Mouse (Mus musculus) embryonic fibroblast, embryonic 13.5 days (primary cell): ENCODE measurements around the gene Mmd2.

Experiments used
- CTCF ChIP-seq: IDR thresholded peaks from 2 replicates; pipeline ENCODE4 v1.5.1; 2011; ENCODE audit warnings: mild to moderate bottlenecking, control low read depth, low read length, moderate library complexity, borderline replicate concordance; ENCODE audit not compliant: insufficient read depth
- POLR2A ChIP-seq: IDR thresholded peaks from 2 replicates; pipeline ENCODE4 v1.6.1; 2011; ENCODE audit warnings: low read depth, mild to moderate bottlenecking, control low read depth, low read length, moderate library complexity

- TF ChIP-seq CTCF: no peak
- TF ChIP-seq POLR2A: no peak
Measured at GRCm38 (mm10) chr5:142521195-142521866, 87.3 kb downstream of the Mmd2 start.
